Mouse (Mus musculus) small intestine, adult 2 months (tissue): ENCODE results near the gene Cadm4. TPM values are rescaled to one million over a fixed set of nuclear protein-coding genes. Genes with fewer than 3 reads are reported as not detected.

Experiments used
- H3K27ac ChIP-seq: fragments of 200-500 bp; 2 replicates; pipeline ENCODE4 v1.5.1; 2012; ENCODE audit warnings: low read depth, low read length, control low read depth, inconsistent platforms; ENCODE audit not compliant: insufficient read depth
- H3K27me3 ChIP-seq: fragments of 200-500 bp; 2 replicates; pipeline ENCODE4 v1.6.1; 2012; ENCODE audit warnings: mild to moderate bottlenecking, moderate library complexity, low read length, inconsistent platforms; ENCODE audit not compliant: control insufficient read depth, insufficient read depth
- H3K36me3 ChIP-seq: fragments of 200-500 bp; 2 replicates; pipeline ENCODE4 v1.6.1; 2012; ENCODE audit warnings: mild to moderate bottlenecking, low read length, control low read depth, inconsistent platforms; ENCODE audit not compliant: control insufficient read depth, insufficient read depth
- H3K4me1 ChIP-seq: fragments of 200-500 bp; 2 replicates; pipeline ENCODE4 v1.6.1; 2012; ENCODE audit warnings: low read length, inconsistent platforms, mixed read lengths; ENCODE audit not compliant: control insufficient read depth, insufficient read depth, insufficient read length
- H3K4me3 ChIP-seq: fragments of 200-500 bp; 2 replicates; pipeline ENCODE4 v1.5.1; 2012; ENCODE audit warnings: low read depth, mild to moderate bottlenecking, control low read depth, inconsistent platforms, low read length, moderate library complexity
- CTCF ChIP-seq: fragments of 200-500 bp; IDR thresholded peaks from 2 replicates; pipeline ENCODE4 v1.5.1; 2012; ENCODE audit warnings: low read depth, mild to moderate bottlenecking, control low read depth, inconsistent platforms, low read length, moderate library complexity, mixed read lengths; ENCODE audit not compliant: insufficient replicate concordance, insufficient read length; ENCODE audit errors: extremely low read depth
- POLR2A ChIP-seq: fragments of 200-500 bp; IDR thresholded peaks from 2 replicates; pipeline ENCODE4 v1.6.1; 2012; ENCODE audit warnings: low read depth, mild to moderate bottlenecking, control low read depth, inconsistent platforms, low read length, moderate library complexity
- WGBS: fragments of 180-500 bp; shearing (Covaris S2); methylation state at CpG from one replicate; pipeline ENCODE4 v1.1.7; 2018; 5-methylcytosine and 5-hydroxymethylcytosine counted together
- polyA plus RNA-seq: library from polyadenylated mRNA; depleted of rRNA; stranded (reverse); fragments of >200 nt; gene quantifications from 2 replicates; pipeline ENCODE4 v1.2.3, GENCODE M21; 2012

Gene Cadm4
- polyA plus RNA-seq, 1 experiment: 2.9 TPM

DNA sequence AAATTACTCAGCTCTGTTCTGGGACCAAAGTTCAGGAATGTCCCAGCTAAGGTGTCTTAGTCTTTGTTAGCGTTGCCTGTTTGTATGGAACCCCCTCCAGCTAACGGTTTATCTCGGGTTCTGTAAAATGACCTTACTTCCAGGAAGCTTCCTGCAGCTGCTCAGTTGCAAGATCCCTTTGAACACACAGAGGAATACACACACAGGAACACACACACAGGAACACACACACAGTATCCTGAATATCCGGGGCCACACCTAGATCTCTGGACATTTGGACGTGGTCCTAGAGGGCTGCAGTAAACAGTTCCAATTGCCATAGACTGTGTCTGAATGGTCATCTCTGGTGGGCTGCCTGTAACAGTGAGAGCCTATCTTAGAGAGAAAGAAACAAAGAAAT, 26.1 kb upstream of the Cadm4 start:
- TF ChIP-seq CTCF: no peak
- no peak for TF ChIP-seq POLR2A
- WGBS: 55% methylated on average over 5 of the region's 5 CpGs

DNA sequence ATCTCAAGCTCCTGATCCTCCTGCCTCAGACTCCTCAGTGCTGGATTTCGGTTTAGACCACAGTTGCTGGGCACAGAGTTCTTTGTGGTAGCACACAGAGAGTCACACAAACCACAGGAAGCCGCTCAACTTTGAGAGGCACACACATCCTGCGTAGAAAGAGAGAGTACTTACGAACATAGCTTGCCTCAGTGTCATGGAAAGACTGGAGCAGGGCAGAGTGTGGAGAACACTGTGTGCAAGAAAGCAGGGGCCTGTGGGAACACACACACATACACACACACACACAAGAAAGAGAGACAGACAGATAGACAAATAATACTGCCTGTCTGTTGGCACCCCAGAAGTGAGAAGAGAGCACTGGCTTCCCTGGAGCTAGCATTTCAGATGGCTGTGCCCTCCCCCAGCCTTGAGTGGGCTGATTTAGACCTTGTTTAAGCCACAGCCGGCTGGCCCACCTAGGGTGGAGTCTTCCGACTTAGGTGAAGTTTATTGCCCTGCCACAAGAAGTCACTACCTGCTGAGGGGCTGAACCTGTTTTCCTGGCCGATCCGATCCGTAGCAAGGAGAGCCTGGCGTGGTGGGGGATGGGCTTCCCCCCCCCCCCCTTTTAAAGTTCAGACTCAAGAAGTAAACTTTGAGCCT, 24.0 kb upstream of the Cadm4 start:
- H3K27ac ChIP-seq: peak overlapping the region; percentile 13; the same call in 1 of the 2 replicates
- 46% methylated on average over 10 of the region's 10 CpGs for WGBS
- H3K36me3 ChIP-seq: no peaks in the 10 kb centered on the region
- H3K27me3 ChIP-seq: peaks cover 5% of the 10 kb centered on the region
- no peak for TF ChIP-seq POLR2A
- no peak overlapping the region for H3K4me3 ChIP-seq
- peaks cover 24% of the 10 kb centered on the region for H3K4me1 ChIP-seq

More for the DNA sequence above, 26.1 kb upstream of the Cadm4 start:
- Histone ChIP-seq H3K27ac (no peak overlapping the region), H3K27me3 (peaks cover 9% of the 10 kb centered on the region), H3K4me1 (peaks cover 14% of the 10 kb centered on the region; the same call in 1 of the 2 replicates), H3K36me3 (no peaks in the 10 kb centered on the region), H3K4me3 (no peak overlapping the region)

GRCm38 (mm10) chr7:24459440-24459839, 22.4 kb upstream of the Cadm4 start:
- no peaks in the 10 kb centered on the region for H3K36me3 ChIP-seq
- WGBS: 38% methylated on average over 5 of the region's 5 CpGs
- H3K4me3 ChIP-seq: no peak overlapping the region
- TF ChIP-seq POLR2A (no peak), CTCF (no peak)
- H3K4me1 ChIP-seq: peaks cover 25% of the 10 kb centered on the region
- peaks cover 4% of the 10 kb centered on the region; the same call in 1 of the 2 replicates for H3K27me3 ChIP-seq
- H3K27ac ChIP-seq: peak overlapping the region; percentile 32

- Histone ChIP-seq H3K27me3 (peaks cover 4% of the 10 kb centered on the region; the same call in 1 of the 2 replicates), H3K36me3 (no peaks in the 10 kb centered on the region), H3K4me1 (peaks cover 25% of the 10 kb centered on the region), H3K27ac (peak overlapping the region; percentile 32), H3K4me3 (no peak overlapping the region)
- TF ChIP-seq POLR2A (no peak), CTCF (no peak)
- 46% methylated on average over 3 of the region's 3 CpGs for WGBS
These were observed 22.0 kb upstream of the Cadm4 start for GRCm38 (mm10) chr7:24459843-24460242.

GRCm38 (mm10) chr7:24461376-24462051, 20.3 kb upstream of the Cadm4 start:
- 15% methylated on average over 14 of the region's 14 CpGs for WGBS
- Histone ChIP-seq H3K27ac (peak overlapping the region; percentile 33), H3K4me3 (no peak overlapping the region), H3K27me3 (peaks cover 4% of the 10 kb centered on the region; the same call in 1 of the 2 replicates), H3K4me1 (peaks cover 25% of the 10 kb centered on the region), H3K36me3 (no peaks in the 10 kb centered on the region)
- TF ChIP-seq CTCF (no peak), POLR2A (no peak)

DNA sequence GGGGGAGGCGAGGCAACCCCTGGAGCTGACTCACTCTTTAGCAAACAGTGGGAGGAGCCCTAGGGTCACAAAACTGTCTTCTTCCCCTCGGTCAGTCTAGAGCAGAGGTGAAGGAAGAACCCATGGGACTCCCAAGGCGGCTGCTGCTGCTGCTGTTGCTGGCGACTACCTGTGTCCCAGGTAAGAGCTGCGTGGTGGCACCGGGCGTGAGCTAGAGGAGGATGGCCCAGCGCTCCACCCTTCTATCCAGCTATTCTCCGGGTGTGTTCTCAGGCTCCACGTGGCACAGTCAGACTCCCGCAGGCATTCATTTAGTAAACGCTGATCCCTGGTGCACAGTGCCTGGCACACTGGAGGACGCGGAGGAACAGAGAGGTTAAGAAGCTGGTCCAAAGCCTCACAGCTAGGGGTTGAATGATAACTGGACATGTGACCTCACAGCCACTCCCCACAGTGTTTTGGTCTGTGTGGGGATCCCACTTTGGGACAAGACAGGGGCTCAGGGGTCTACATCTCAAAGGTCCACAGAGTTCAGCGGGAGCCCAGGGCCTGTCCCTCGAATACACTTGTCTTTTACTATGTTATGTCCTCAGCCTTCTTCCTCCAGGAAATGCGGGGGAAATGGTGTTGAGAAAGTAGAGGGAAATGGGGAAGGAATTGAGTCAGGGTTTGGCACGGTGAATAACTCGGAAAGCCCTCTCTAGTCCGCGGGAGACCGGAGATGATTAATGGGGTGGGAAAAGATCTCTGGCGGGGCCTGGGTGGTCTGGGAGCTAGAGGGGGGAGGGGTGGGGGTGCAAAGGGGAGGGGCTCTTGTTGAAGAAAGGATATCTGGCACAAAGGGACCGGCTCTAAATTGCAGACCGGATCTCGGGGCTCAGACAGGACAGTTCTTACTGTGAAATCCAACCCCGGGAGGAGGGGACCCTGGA, 19.2 kb upstream of the Cadm4 start, which contains the start of gene Plaur:
TSS of gene Plaur (plus strand) at position 97 of the 932 bp plus-strand sequence.
- WGBS: 2% methylated on average over 27 of the region's 27 CpGs
- TF ChIP-seq POLR2A (peak; percentile 52), CTCF (no peak)
- Histone ChIP-seq H3K27ac (peak within 1 kb of the TSS; percentile 85), H3K4me1 (peaks cover 25% of the 10 kb centered on the region), H3K27me3 (0 out of 2 replicates have a peak, but pooled peaks cover 4% of the 10 kb centered on the region), H3K4me3 (peak within 1 kb of the TSS; percentile 64), H3K36me3 (no peaks in the 10 kb centered on the region)
